Mouse (Mus musculus): ENCODE results near the gene Cd300ld5.

DNA sequence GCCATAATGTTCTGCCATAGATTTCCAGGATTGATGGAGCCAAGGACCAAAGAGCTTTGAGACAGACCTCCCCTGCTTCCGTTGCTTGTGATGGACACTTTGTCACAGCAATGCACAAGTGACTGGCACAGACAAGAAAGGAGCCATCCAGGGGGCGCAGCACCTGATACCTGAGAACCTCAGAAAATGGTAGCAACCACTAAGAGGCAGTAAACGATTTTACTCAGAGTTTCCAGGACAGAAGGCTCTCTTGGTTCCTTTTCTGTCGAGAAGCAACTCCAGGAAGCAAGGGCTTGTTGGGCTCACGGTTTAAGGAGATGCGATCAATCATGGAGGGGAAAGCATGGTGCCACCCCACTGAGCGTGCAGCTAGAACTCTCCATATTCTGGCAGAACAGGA, 48.6 kb upstream of the Cd300ld5 start:
- no peak for TF ChIP-seq CTCF (conservative IDR thresholded peaks at IDR 0.05; ENCODE audit: low read length)
- TF ChIP-seq POU5F1 (IDR thresholded peaks at IDR 0.05; ENCODE audit: borderline replicate concordance, low read length), result no peak
